Mouse (Mus musculus) adrenal gland (tissue): ENCODE measurements around the gene Tmem192.
"Not testable (repeated sequence)": the region's sequence is repeated elsewhere in the genome, so short reads cannot be mapped to it uniquely, and the experiment has no call there.

ENCODE experiments used
- intact Hi-C: fragments of 180-260 bp; cut with DNase I; formaldehyde crosslinking; loops from one replicate; pipeline ENCODE4 v1.15.1; 2025

The Tmem192 gene

DNA sequence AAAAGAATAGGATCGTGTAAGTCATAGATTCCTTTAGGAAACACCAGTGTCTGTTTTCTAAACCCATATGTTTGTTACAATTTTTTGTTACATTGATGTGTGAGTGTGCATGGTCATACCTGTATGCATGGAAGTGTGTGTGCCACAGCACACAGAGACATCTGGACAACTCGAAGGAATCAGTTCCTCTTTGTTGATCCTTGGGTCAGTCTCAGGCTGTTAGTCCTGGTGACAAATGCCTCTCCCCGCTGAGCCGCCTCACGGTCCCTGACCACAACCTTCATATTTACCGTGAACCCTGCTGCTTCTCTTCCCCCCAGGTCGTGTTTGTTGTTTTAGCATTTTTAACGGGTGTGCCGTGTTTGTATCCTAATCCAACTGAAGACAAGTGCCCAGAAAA lies 12.0 kb downstream of the Tmem192 start:
- intact Hi-C loops, result no loop called here

DNA sequence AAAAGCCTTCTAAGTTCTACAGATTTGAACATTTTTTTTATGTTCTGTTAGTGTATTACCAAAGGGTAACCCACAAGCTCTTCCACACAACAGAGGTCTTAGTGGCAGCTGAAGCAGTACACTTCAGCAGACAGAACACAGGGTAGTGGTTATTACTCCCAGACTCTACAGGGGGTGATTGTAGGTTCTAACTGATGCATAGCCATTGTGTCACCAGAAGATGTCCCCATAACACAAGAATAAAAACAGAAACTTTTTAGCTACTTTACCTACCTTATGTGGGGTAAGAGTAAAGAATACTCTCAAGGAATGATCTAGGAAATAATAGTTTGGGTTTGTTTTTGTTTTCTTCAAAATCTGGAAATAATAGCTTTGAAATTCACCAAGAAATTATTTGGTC lies 15.9 kb downstream of the Tmem192 start:
- intact Hi-C loops, result no loop called here

DNA sequence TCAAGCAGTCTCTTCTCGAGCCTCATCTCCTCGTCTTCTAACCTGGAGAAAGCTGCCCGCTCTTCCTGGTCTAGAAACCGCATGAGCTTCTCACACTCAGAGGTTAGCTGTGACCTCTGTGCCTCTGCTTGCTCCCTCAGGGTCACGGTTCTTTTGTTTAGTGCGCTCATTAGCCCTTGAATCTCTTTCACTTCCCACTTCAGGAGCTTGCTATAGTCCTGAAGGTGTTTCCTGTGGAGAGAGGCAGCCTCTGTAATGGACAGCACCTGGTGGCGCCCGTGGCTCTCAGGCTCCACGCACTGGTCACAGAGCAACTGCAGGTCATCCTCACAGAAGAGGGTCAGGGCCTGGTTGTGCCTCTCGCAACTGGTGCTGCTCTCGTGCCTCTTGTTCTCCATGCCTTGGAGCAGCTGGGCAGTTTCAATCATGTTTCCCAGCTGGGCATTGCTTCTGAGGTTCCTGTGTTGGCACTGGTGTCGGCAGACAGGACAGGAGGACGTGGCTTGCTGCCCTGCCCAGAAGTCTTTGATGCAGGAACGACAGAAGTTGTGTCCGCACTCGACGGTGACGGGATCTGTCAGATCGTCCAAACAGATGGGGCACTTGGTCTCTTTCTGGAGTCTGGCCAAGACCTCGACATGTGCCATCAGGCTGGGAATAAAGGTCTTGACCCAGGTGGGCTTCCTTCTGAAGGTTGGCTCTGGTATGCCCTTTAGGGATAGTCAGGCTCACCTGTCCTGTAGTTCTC lies 36.3 kb downstream of the Tmem192 start:
- intact Hi-C loops, result no loop called here

DNA sequence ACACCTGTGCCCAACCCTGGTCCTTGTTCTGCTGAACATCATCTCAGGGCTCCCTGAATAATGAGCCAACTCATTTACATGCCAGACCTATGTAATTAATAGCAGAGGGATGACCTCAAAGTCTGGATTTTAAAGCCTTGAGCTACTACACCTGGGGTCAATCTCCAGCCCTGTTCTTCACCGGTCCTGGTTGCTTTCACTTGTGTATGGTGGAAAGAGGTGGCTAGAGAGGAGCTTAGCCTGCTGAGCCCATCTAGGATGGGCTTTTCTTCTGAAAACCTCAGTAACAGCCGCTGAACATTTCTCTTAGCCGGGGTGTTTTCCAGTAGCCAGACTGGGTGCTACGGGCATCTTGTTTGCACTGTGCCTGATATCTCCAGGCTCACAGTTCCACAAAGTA lies 40.7 kb downstream of the Tmem192 start, which contains the start of gene Trim75:
Trim75 (minus strand) TSS at position 101 of the 400 bp plus-strand sequence.
- intact Hi-C loops, result no loop called here

DNA sequence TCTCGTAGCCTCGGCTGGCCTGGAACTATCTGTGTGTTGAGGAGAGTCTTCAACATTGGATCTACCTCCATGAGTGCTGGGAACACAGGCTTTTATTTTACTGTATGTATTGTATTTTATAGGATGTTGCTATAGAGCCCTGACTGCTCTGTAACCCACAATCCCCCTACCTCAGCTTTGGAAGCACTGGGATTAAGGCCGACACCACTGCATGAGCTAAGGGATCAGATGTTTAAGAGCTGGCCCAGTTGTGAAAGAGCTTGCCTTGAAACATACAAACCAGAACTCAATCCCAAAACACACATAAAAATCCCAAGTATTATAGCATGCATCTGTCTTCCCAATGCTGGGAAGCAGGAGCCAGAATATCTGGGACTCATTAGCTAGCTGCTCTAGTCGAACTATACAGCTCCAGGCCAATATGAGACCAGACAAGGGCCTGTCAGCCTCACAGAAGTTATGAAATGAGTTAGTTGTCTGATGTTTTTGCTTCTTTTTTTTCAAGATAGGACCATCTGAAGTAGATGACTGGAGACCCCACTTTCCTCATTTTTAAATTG lies 51.9 kb downstream of the Tmem192 start:
- intact Hi-C loops, result no loop called here

DNA sequence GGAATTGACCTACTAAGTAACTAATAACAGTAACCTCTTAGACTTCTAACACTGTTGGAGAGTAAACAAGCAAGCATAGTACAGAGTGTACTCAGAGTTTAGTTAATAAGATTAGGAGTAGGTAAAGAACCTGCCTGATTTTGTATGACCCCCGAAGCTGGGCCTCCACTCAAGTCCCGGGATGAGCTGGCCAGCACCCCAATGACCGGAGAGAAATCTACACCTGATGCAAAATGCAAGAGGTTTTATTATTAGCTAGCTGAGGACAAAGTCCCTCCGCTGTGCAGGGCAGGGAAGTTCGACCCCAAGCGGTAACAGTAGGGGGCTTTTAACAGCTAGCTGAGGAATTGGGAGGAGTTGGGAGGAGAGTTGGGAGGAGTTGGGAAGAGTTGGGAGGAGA lies 60.6 kb downstream of the Tmem192 start:
- intact Hi-C loops, result not testable (repeated sequence)

DNA sequence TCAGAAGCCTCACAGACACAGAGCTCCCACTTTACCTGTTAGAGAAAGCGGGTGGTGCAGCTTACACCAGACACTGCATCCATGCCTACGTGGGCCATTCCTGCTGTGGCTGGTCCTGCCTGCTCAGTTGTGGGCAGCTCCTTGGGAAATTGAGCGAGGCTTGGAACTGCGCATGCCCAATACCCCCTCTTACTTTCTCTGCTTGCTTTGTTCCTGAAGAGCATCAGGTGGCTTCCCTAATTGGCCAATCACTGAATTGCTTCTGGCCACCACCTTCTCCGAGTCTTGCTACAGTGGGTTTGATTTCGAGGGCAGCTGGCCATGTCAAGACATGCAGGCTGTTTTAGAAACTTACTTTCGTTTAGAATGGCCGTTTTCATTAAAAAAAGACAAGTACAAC lies 71.4 kb downstream of the Tmem192 start, which contains the start of the genes Trim61 and Trim60:
Trim61 (minus strand) TSS at position 101 of the 400 bp plus-strand sequence.
Trim60 (minus strand) TSS at position 162 of the 400 bp plus-strand sequence.
- intact Hi-C loops, result no loop called here
